Comparison of ENCODE assay signal across 7 mouse cellular contexts in the genomic region with DNA sequence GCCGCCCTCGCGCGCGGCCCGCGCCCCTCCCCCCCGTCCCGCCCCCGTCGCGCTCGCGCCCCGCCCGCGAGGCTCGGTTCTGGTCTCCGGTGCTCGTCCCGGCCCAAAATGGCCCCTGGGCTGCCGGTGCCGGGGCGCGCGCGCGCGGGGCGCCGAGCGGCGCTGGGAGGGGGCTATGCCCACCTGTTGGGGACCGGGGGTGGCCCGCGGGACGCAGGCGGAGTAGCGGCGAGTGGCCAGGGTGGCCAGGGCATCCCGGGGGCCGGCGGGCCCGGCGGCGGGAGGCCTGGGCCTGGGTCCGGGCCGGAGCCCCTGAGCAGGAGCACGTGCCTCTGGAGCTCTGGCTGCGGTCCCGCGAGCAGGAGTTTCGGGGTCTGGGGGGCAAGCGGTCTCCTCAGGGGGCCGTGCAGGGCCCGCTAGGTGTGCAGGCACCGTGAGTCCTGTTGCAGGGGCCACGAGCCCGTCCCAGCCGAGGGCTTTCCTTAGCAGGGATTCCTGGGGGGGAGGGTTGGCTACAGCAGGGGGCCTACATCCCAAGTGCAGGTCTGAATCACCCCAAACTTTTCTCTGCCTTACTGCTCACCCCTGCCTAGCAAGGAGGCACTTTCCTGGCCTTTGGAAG. TPM values are rescaled to one million over a fixed set of nuclear protein-coding genes. Genes with fewer than 3 reads are reported as not detected.
A peak's percentile ranks its signal among the peaks of the same experiment; 100 is the strongest.
DNase-seq lines count a peak whose midpoint lies in the region; ATAC-seq and TF ChIP-seq lines count a peak whose summit lies in the region.

No protein-coding gene starts in this region.

- TF ChIP-seq CTCF in bone marrow macrophage, adult 2 months (IDR thresholded peaks at IDR 0.05; ENCODE audit: low read depth, low read length): no peak

- no peaks in the 10 kb centered on the region for H3K36me3 ChIP-seq in forebrain, embryonic 16.5 days (ENCODE audit: control insufficient read depth, insufficient read depth)
- no peaks in the 10 kb centered on the region for H3K36me3 ChIP-seq in midbrain, embryonic 15.5 days (replicated peaks)

- peak; percentile 41 for DNase-seq in right cerebral cortex, postnatal 25 days
- DNase-seq in right cerebral cortex, postnatal 14 days: no peak
- DNase-seq in kidney, postnatal 14 days: peak; percentile 45
- DNase-seq in urinary bladder, adult 18-20 months (ENCODE audit: low spot score in 2 of 2): no peak

- peak overlapping the region; percentile 98 for H3K9ac ChIP-seq in forebrain, embryonic 16.5 days (replicated peaks; ENCODE audit: low read depth, low read length)
- peak overlapping the region; percentile 99 for H3K9ac ChIP-seq in midbrain, embryonic 15.5 days

- peak overlapping the region; percentile 71 for H3K4me2 ChIP-seq in forebrain, embryonic 16.5 days (ENCODE audit: low read length)
- peak overlapping the region; percentile 99 for H3K4me2 ChIP-seq in midbrain, embryonic 15.5 days

- WGBS in forebrain, embryonic 16.5 days: 0% methylated on average over 19 of the region's 60 CpGs
- WGBS in midbrain, embryonic 15.5 days: 0% methylated on average over 36 of the region's 60 CpGs

- H3K4me1 ChIP-seq in bone marrow macrophage, adult 2 months (ENCODE audit: control insufficient read depth, insufficient read depth, low read length): peaks cover 14% of the 10 kb centered on the region
- H3K4me1 ChIP-seq in forebrain, embryonic 16.5 days (replicated peaks; ENCODE audit: control insufficient read depth, insufficient read depth, low read length): peaks cover 34% of the 10 kb centered on the region
- peaks cover 46% of the 10 kb centered on the region for H3K4me1 ChIP-seq in midbrain, embryonic 15.5 days

- no peak overlapping the region for H3K27ac ChIP-seq in bone marrow macrophage, adult 2 months (ENCODE audit: insufficient read depth, low read depth, low read length)
- H3K27ac ChIP-seq in forebrain, embryonic 16.5 days (ENCODE audit: low read length): peak overlapping the region; percentile 75
- H3K27ac ChIP-seq in midbrain, embryonic 15.5 days: peak overlapping the region; percentile 87

- H3K9me3 ChIP-seq in forebrain, embryonic 16.5 days (ENCODE audit: control insufficient read depth, low read length): no peaks in the 10 kb centered on the region
- no peaks in the 10 kb centered on the region for H3K9me3 ChIP-seq in midbrain, embryonic 15.5 days

- no peaks in the 10 kb centered on the region for H3K27me3 ChIP-seq in forebrain, embryonic 16.5 days (replicated peaks; ENCODE audit: control insufficient read depth, insufficient read depth, low read length)
- no peaks in the 10 kb centered on the region for H3K27me3 ChIP-seq in midbrain, embryonic 15.5 days (replicated peaks)

- TF ChIP-seq POLR2A in bone marrow macrophage, adult 2 months (IDR thresholded peaks at IDR 0.05; ENCODE audit: borderline replicate concordance, low read depth, low read length): no peak

- peak overlapping the region; percentile 78 for H3K4me3 ChIP-seq in bone marrow macrophage, adult 2 months (ENCODE audit: insufficient read depth, low read length)
- peak overlapping the region; percentile 97 for H3K4me3 ChIP-seq in forebrain, embryonic 16.5 days (replicated peaks; ENCODE audit: low read length)
- peak overlapping the region; percentile 97 for H3K4me3 ChIP-seq in midbrain, embryonic 15.5 days

- peak; percentile 3; the same call in 1 of the 2 replicates for ATAC-seq in forebrain, embryonic 16.5 days
- ATAC-seq in midbrain, embryonic 15.5 days (replicated peaks): peak; percentile 13

RNA-seq across cellular contexts. Expression of a gene that starts 0.6 kb away (rescaled TPM):
- 38.9 and 43.0 TPM in 2 replicates for polyA plus RNA-seq in bone marrow macrophage, adult 2 months (2012; ENCODE audit: insufficient read depth, insufficient read length, missing spikeins)
- polyA plus RNA-seq in forebrain, embryonic 16.5 days (2015; fragmentation: Nextera tagmentation; extraction: Ambion mirVana): 15.6 and 17.2 TPM in 2 replicates
- 17.2 and 18.1 TPM in 2 replicates for polyA plus RNA-seq in midbrain, embryonic 15.5 days (2015; fragmentation: Nextera tagmentation; extraction: Ambion mirVana)

RNA-seq across cellular contexts. Expression of a gene that starts 24.3 kb away (rescaled TPM):
- not detected in 2 replicates for polyA plus RNA-seq in bone marrow macrophage, adult 2 months (2012; ENCODE audit: insufficient read depth, insufficient read length, missing spikeins)
- polyA plus RNA-seq in forebrain, embryonic 16.5 days (2015; fragmentation: Nextera tagmentation; extraction: Ambion mirVana): not detected in 2 replicates
- polyA plus RNA-seq in midbrain, embryonic 15.5 days (2015; fragmentation: Nextera tagmentation; extraction: Ambion mirVana): 0.40 TPM in 1 of 2 replicates, not detected in the other

RNA-seq across cellular contexts. Expression of a gene that starts 41.4 kb away (rescaled TPM):
- polyA plus RNA-seq in bone marrow macrophage, adult 2 months (2012; ENCODE audit: insufficient read depth, insufficient read length, missing spikeins): 1.1 and 2.3 TPM in 2 replicates
- polyA plus RNA-seq in forebrain, embryonic 16.5 days (2015; fragmentation: Nextera tagmentation; extraction: Ambion mirVana): 426 and 444 TPM in 2 replicates
- 370 and 393 TPM in 2 replicates for polyA plus RNA-seq in midbrain, embryonic 15.5 days (2015; fragmentation: Nextera tagmentation; extraction: Ambion mirVana)

RNA-seq across cellular contexts. Expression of a gene that starts 47.5 kb away (rescaled TPM):
- 582 and 589 TPM in 2 replicates for polyA plus RNA-seq in bone marrow macrophage, adult 2 months (2012; ENCODE audit: insufficient read depth, insufficient read length, missing spikeins)
- 30.6 and 35.2 TPM in 2 replicates for polyA plus RNA-seq in forebrain, embryonic 16.5 days (2015; fragmentation: Nextera tagmentation; extraction: Ambion mirVana)
- polyA plus RNA-seq in midbrain, embryonic 15.5 days (2015; fragmentation: Nextera tagmentation; extraction: Ambion mirVana): 23.7 and 27.3 TPM in 2 replicates

RNA-seq across cellular contexts. Expression of a gene that starts 57.6 kb away (rescaled TPM):
- 7.1 and 8.7 TPM in 2 replicates for polyA plus RNA-seq in bone marrow macrophage, adult 2 months (2012; ENCODE audit: insufficient read depth, insufficient read length, missing spikeins)
- polyA plus RNA-seq in forebrain, embryonic 16.5 days (2015; fragmentation: Nextera tagmentation; extraction: Ambion mirVana): 20.2 and 21.5 TPM in 2 replicates
- polyA plus RNA-seq in midbrain, embryonic 15.5 days (2015; fragmentation: Nextera tagmentation; extraction: Ambion mirVana): 12.7 and 16.3 TPM in 2 replicates

Comparison
In these comparisons a context has a peak if more than half of its experiments do, and no peak if none do; other contexts are left out.
1. DNase-seq: peak in right cerebral cortex, postnatal 25 days (single experiment) and kidney, postnatal 14 days (single experiment); none in right cerebral cortex, postnatal 14 days (single experiment) and urinary bladder, adult 18-20 months (0 of 2).
2. RNA of a gene that starts 41.4 kb away (polyA plus RNA-seq): 426 to 444 TPM in forebrain, embryonic 16.5 days and 370 to 393 TPM in midbrain, embryonic 15.5 days; 1.1 to 2.3 TPM in bone marrow macrophage, adult 2 months; every median in the first group is over 100 times any median in the second.
3. Peak in every context shown above with its lines, with median percentiles within 50 percentile points of each other: H3K4me3 ChIP-seq.